13 mouse cellular contexts compared by ENCODE assay signal in genomic region chr15:27770513-27771196, GRCm38 (mm10).
DNase-seq lines count a peak whose midpoint lies in the region; ATAC-seq and TF ChIP-seq lines count a peak whose summit lies in the region.
"Had no signal": no experiment of that assay in that cellular context is flagged by ENCODE, and none has a peak within 500 bp of the region (broad histone marks: within the 10 kb centered on the region; RNA-seq: fewer than 3 reads in every experiment).

No protein-coding gene starts in this region.

- H3K4me1 ChIP-seq in hindbrain, embryonic 13.5 days (replicated peaks) = peaks cover 27% of the 10 kb centered on the region
- no peaks in the 10 kb centered on the region for H3K4me1 ChIP-seq in hindbrain, embryonic 11.5 days (replicated peaks; ENCODE audit: control insufficient read depth, insufficient read depth, low read length)
- no peaks in the 10 kb centered on the region for H3K4me1 ChIP-seq in hindbrain, postnatal 0 days (ENCODE audit: insufficient read depth, low read length)

- no peak overlapping the region; the same call in 1 of the 2 replicates for H3K9ac ChIP-seq in hindbrain, embryonic 13.5 days
- H3K9ac ChIP-seq in hindbrain, embryonic 11.5 days (ENCODE audit: low read depth, low read length) = no peak overlapping the region
- no peak overlapping the region for H3K9ac ChIP-seq in hindbrain, postnatal 0 days (replicated peaks; ENCODE audit: low read length)
- H3K9ac ChIP-seq: limb, embryonic 15.5 days had no signal

- no peaks in the 10 kb centered on the region for H3K27me3 ChIP-seq in hindbrain, embryonic 13.5 days
- H3K27me3 ChIP-seq in hindbrain, embryonic 11.5 days (ENCODE audit: control insufficient read depth, insufficient read depth, low read length) = no peaks in the 10 kb centered on the region
- H3K27me3 ChIP-seq in hindbrain, postnatal 0 days (ENCODE audit: insufficient read depth, low read length) = no peaks in the 10 kb centered on the region
- H3K27me3 ChIP-seq in splenic B cell, adult 2 months (ENCODE audit: control insufficient read depth, insufficient read depth, low read length, poor library complexity, severe bottlenecking) = no peaks in the 10 kb centered on the region
- H3K27me3 ChIP-seq: limb, embryonic 15.5 days; Patski had no signal

- H3K4me3 ChIP-seq in hindbrain, embryonic 13.5 days = no peak overlapping the region
- no peak overlapping the region for H3K4me3 ChIP-seq in hindbrain, embryonic 11.5 days (ENCODE audit: low read depth, low read length)
- no peak overlapping the region for H3K4me3 ChIP-seq in hindbrain, postnatal 0 days (ENCODE audit: low read length)
- H3K4me3 ChIP-seq: limb, embryonic 15.5 days had no signal

- H3K27ac ChIP-seq in hindbrain, embryonic 13.5 days = peak overlapping the region; percentile 40
- H3K27ac ChIP-seq in hindbrain, embryonic 11.5 days (ENCODE audit: low read depth, low read length) = no peak overlapping the region
- H3K27ac ChIP-seq in hindbrain, postnatal 0 days = no peak overlapping the region

- no peak for ATAC-seq in hindbrain, embryonic 13.5 days (ENCODE audit: low FRiP score)
- ATAC-seq in hindbrain, embryonic 11.5 days (ENCODE audit: low FRiP score) = no peak
- ATAC-seq in hindbrain, postnatal 0 days = peak; percentile 58; the same call in 1 of the 2 replicates
- ATAC-seq: Patski had no signal

- H3K4me2 ChIP-seq in hindbrain, embryonic 13.5 days = no peak overlapping the region
- no peak overlapping the region for H3K4me2 ChIP-seq in hindbrain, embryonic 11.5 days (replicated peaks; ENCODE audit: low read depth, low read length)
- no peak overlapping the region for H3K4me2 ChIP-seq in hindbrain, postnatal 0 days (ENCODE audit: low read depth, low read length)
- H3K4me2 ChIP-seq: heart, embryonic 11.5 days; limb, embryonic 15.5 days had no signal

- H3K9me3 ChIP-seq in hindbrain, embryonic 13.5 days = no peaks in the 10 kb centered on the region
- no peaks in the 10 kb centered on the region for H3K9me3 ChIP-seq in hindbrain, embryonic 11.5 days (ENCODE audit: control insufficient read depth, low read length)
- H3K9me3 ChIP-seq in hindbrain, postnatal 0 days (ENCODE audit: low read length) = no peaks in the 10 kb centered on the region
- H3K9me3 ChIP-seq: limb, embryonic 15.5 days had no signal

- WGBS in hindbrain, embryonic 13.5 days = 74% methylated on average over 12 of the region's 12 CpGs
- 82% methylated on average over 12 of the region's 12 CpGs for WGBS in hindbrain, embryonic 11.5 days
- 58% methylated on average over 12 of the region's 12 CpGs for WGBS in hindbrain, postnatal 0 days

- no peak for TF ChIP-seq CTCF in hindbrain, postnatal 0 days (IDR thresholded peaks at IDR 0.05; ENCODE audit: low read depth)

- DNase-seq in hindbrain, embryonic 11.5 days (ENCODE audit: low spot score) = no peak
- DNase-seq in spleen, adult 18-20 months = peak; percentile 58 to 61
- DNase-seq in spleen, postnatal 4 days (ENCODE audit: low spot score in 2 of 2) = no peak
- DNase-seq in hindbrain, postnatal 0 days (ENCODE audit: low spot score) = no peak
- DNase-seq in splenic B cell, adult 2 months (ENCODE audit: low read depth, low spot score) = peak; percentile 69
- no peak for DNase-seq in kidney, postnatal 4 days
- DNase-seq in frontal cortex, postnatal 14 days (ENCODE audit: low spot score in 2 of 2) = no peak
- DNase-seq: cerebellum, postnatal 14 days; right cerebral cortex, adult 18-20 months had no signal

- H3K36me3 ChIP-seq in hindbrain, embryonic 13.5 days = peaks cover 77% of the 10 kb centered on the region
- peaks cover 11% of the 10 kb centered on the region; the same call in 1 of the 2 replicates for H3K36me3 ChIP-seq in hindbrain, embryonic 11.5 days (ENCODE audit: control insufficient read depth, insufficient read depth, low read length)
- H3K36me3 ChIP-seq in hindbrain, postnatal 0 days (ENCODE audit: insufficient read depth, low read length) = peaks cover 40% of the 10 kb centered on the region
- no peaks in the 10 kb centered on the region for H3K36me3 ChIP-seq in splenic B cell, adult 2 months (ENCODE audit: control insufficient read depth, insufficient read depth, low read length, poor library complexity, severe bottlenecking)

Comparison
In these comparisons a context has a peak if more than half of its experiments do, and no peak if none do; other contexts are left out.
1. DNase-seq: peak in spleen, adult 18-20 months (2 of 2) and splenic B cell, adult 2 months (single experiment); none in hindbrain, embryonic 11.5 days (single experiment), spleen, postnatal 4 days (0 of 2), hindbrain, postnatal 0 days (single experiment), kidney, postnatal 4 days (0 of 2) and frontal cortex, postnatal 14 days (0 of 2).